8 mouse cellular contexts compared by ENCODE assay signal in genomic region chr4:129542592-129543141, GRCm38 (mm10). TPM values are rescaled to one million over a fixed set of nuclear protein-coding genes. Genes with fewer than 3 reads are reported as not detected.
DNase-seq lines count a peak whose midpoint lies in the region; ATAC-seq lines count a peak whose summit lies in the region.

Gene Hdac1, minus strand, starts transcription at chr4:129542713.

- 0 out of 2 replicates have a peak, but pooled peaks cover 11% of the 10 kb centered on the region for H3K36me3 ChIP-seq in heart, embryonic 14.5 days (ENCODE audit: control insufficient read depth, insufficient read depth, low read length)
- H3K36me3 ChIP-seq in liver, embryonic 13.5 days: peaks cover 23% of the 10 kb centered on the region
- H3K36me3 ChIP-seq in stomach, embryonic 16.5 days (ENCODE audit: control insufficient read depth, insufficient read depth, low read length): no peaks in the 10 kb centered on the region

- under 1% methylated on average over 46 of the region's 46 CpGs for WGBS in heart, embryonic 14.5 days
- 1% methylated on average over 46 of the region's 46 CpGs for WGBS in liver, embryonic 13.5 days (ENCODE audit: insufficient replicate concordance)
- under 1% methylated on average over 45 of the region's 46 CpGs for WGBS in stomach, embryonic 16.5 days

- peak within 1 kb of the TSS; percentile 86 to 99 for H3K4me3 ChIP-seq in heart, embryonic 14.5 days (ENCODE audit: control insufficient read depth in 1 of 2, insufficient read depth in 1 of 2, low read depth in 1 of 2, low read length in 2 of 2)
- H3K4me3 ChIP-seq in liver, embryonic 13.5 days (replicated peaks): peak within 1 kb of the TSS; percentile 74
- H3K4me3 ChIP-seq in stomach, embryonic 16.5 days (replicated peaks; ENCODE audit: low read length): peak within 1 kb of the TSS; percentile 98

- ATAC-seq in CD4-positive, CD25-positive, alpha-beta regulatory T cell, adult 4 months: peak; percentile 92
- peak; percentile 99 for ATAC-seq in heart, embryonic 14.5 days (ENCODE audit: insufficient number of reproducible peaks, insufficient read depth, low FRiP score, low read depth)
- ATAC-seq in liver, embryonic 13.5 days (ENCODE audit: low read depth): peak; percentile 100
- ATAC-seq in stomach, embryonic 16.5 days (ENCODE audit: insufficient read depth, low FRiP score): peak; percentile 100

- H3K9me3 ChIP-seq in heart, embryonic 14.5 days (ENCODE audit: control insufficient read depth, low read length): no peaks in the 10 kb centered on the region
- no peaks in the 10 kb centered on the region for H3K9me3 ChIP-seq in liver, embryonic 13.5 days (replicated peaks)
- H3K9me3 ChIP-seq in stomach, embryonic 16.5 days (replicated peaks; ENCODE audit: control insufficient read depth, low read length): no peaks in the 10 kb centered on the region

- DNase-seq in c-Kit-negative CD71-positive TER-119-positive erythroid progenitor cells, embryonic 14.5 days (ENCODE audit: low read depth, low spot score): peak; percentile 94
- peak; percentile 86 for DNase-seq in fibroblast of lung, adult 2 months (ENCODE audit: low read depth)
- peak; percentile 99 for DNase-seq in kidney, postnatal 14 days
- peak; percentile 98 for DNase-seq in liver, embryonic 13.5 days
- DNase-seq in neural tube, embryonic 10.5 days (ENCODE audit: extremely low spot score, low spot score): peak; percentile 99

- H3K27me3 ChIP-seq in heart, embryonic 14.5 days (ENCODE audit: control insufficient read depth, insufficient read depth, low read length): no peaks in the 10 kb centered on the region
- H3K27me3 ChIP-seq in liver, embryonic 13.5 days: no peaks in the 10 kb centered on the region
- H3K27me3 ChIP-seq in stomach, embryonic 16.5 days (ENCODE audit: control insufficient read depth, insufficient read depth, low read length): no peaks in the 10 kb centered on the region

- peak within 1 kb of the TSS; percentile 94 for H3K9ac ChIP-seq in heart, embryonic 14.5 days (ENCODE audit: low read length)
- peak within 1 kb of the TSS; percentile 91 for H3K9ac ChIP-seq in liver, embryonic 13.5 days
- H3K9ac ChIP-seq in stomach, embryonic 16.5 days (ENCODE audit: low read length): peak within 1 kb of the TSS; percentile 92

- H3K27ac ChIP-seq in heart, embryonic 14.5 days (replicated peaks in 1 of 2; ENCODE audit: control insufficient read depth in 1 of 2, insufficient read depth in 1 of 2, low read depth in 2 of 2, low read length in 2 of 2): peak within 1 kb of the TSS; percentile 82 to 86
- H3K27ac ChIP-seq in liver, embryonic 13.5 days: peak within 1 kb of the TSS; percentile 84
- peak within 1 kb of the TSS; percentile 86 for H3K27ac ChIP-seq in stomach, embryonic 16.5 days (ENCODE audit: low read length)

- H3K4me1 ChIP-seq in heart, embryonic 14.5 days (ENCODE audit: control insufficient read depth in 2 of 2, insufficient read depth in 2 of 2, low read length in 2 of 2): peaks cover 9 to 16% of the 10 kb centered on the region in 2 experiments
- peaks cover 49% of the 10 kb centered on the region for H3K4me1 ChIP-seq in liver, embryonic 13.5 days (replicated peaks)
- peaks cover 11% of the 10 kb centered on the region for H3K4me1 ChIP-seq in stomach, embryonic 16.5 days (ENCODE audit: control insufficient read depth, insufficient read depth, low read length)

- peak within 1 kb of the TSS; percentile 79 for H3K4me2 ChIP-seq in heart, embryonic 14.5 days (ENCODE audit: low read length)
- peak within 1 kb of the TSS; percentile 84 for H3K4me2 ChIP-seq in liver, embryonic 13.5 days
- H3K4me2 ChIP-seq in stomach, embryonic 16.5 days (ENCODE audit: low read depth, low read length): peak within 1 kb of the TSS; percentile 89

RNA-seq across cellular contexts. Expression of gene Hdac1, which starts in this region (rescaled TPM):
- polyA plus RNA-seq in CD4-positive, CD25-positive, alpha-beta regulatory T cell, adult 4 months (2017; shearing (Covaris generic)): 100 to 1,000 TPM; 270 to 328 TPM
- 123 and 124 TPM in 2 replicates for polyA plus RNA-seq in heart, embryonic 14.5 days (2014; fragmentation: Nextera tagmentation; extraction: Ambion mirVana)
- polyA plus RNA-seq in liver, embryonic 13.5 days (2015; fragmentation: Nextera tagmentation; extraction: Ambion mirVana): 121 and 128 TPM in 2 replicates
- 195 and 205 TPM in 2 replicates for polyA plus RNA-seq in stomach, embryonic 16.5 days (2015; fragmentation: Nextera tagmentation; extraction: Ambion mirVana)

Comparison
In these comparisons a context has a peak if more than half of its experiments do, and no peak if none do; other contexts are left out.
1. Peak in every context shown above with its lines: DNase-seq, ATAC-seq, H3K4me3 ChIP-seq and H3K27ac ChIP-seq.